Mouse (Mus musculus) midbrain, embryonic 11.5 days (tissue): Measurements from ENCODE around the gene Susd2. TPM values are rescaled to one million over a fixed set of nuclear protein-coding genes. Genes with fewer than 3 reads are reported as not detected.

Source experiments
- ATAC-seq: fragments of 200-750 bp; cut with Nextera tagmentation; 2 replicates; pipeline ENCODE4 v1.8.0; 2017; ENCODE audit warnings: moderate TSS enrichment, moderate library complexity; ENCODE audit not compliant: low FRiP score
- DNase-seq: peaks from one replicate; pipeline ENCODE4 v3.0.0; 2015; ENCODE audit warnings: low spot score; ENCODE audit errors: missing footprints
- H3K27ac ChIP-seq: fragments of 300-500 bp; sonication (generic); 2 replicates; pipeline ENCODE4 v1.5.1; 2014; ENCODE audit warnings: low read depth, low read length
- H3K27me3 ChIP-seq: fragments of 300-500 bp; sonication (generic); 2 replicates; pipeline ENCODE4 v1.6.1; 2014; ENCODE audit warnings: mild to moderate bottlenecking, low read length, moderate library complexity, mixed read lengths; ENCODE audit not compliant: control insufficient read depth, insufficient read depth
- H3K36me3 ChIP-seq: fragments of 300-500 bp; sonication (generic); 2 replicates; pipeline ENCODE4 v1.6.1; 2014; ENCODE audit warnings: mild to moderate bottlenecking, low read length, moderate library complexity, mixed read lengths; ENCODE audit not compliant: control insufficient read depth, insufficient read depth
- H3K4me1 ChIP-seq: fragments of 300-500 bp; sonication (generic); 2 replicates; pipeline ENCODE4 v1.6.1; 2014; ENCODE audit warnings: low read length; ENCODE audit not compliant: control insufficient read depth, insufficient read depth
- H3K4me2 ChIP-seq: fragments of 300-500 bp; sonication (generic); 2 replicates; pipeline ENCODE4 v1.6.1; 2014; ENCODE audit warnings: mild to moderate bottlenecking, moderate library complexity
- H3K4me3 ChIP-seq: fragments of 300-500 bp; sonication (generic); 2 replicates; pipeline ENCODE4 v1.5.1; 2014; ENCODE audit warnings: low read depth, low read length
- H3K9ac ChIP-seq: fragments of 300-500 bp; sonication (generic); 2 replicates; pipeline ENCODE4 v1.6.1; 2014; ENCODE audit warnings: low read length
- H3K9me3 ChIP-seq: fragments of 300-500 bp; sonication (generic); 2 replicates; pipeline ENCODE4 v1.6.1; 2016; ENCODE audit warnings: low read length; ENCODE audit not compliant: control insufficient read depth
- WGBS: fragments of 180-500 bp; shearing (Covaris S2); extraction: QIAGEN DNeasy Blood & Tissue Kit; methylation state at CpG from one replicate; pipeline ENCODE4 v1.1.7; 2014; 5-methylcytosine and 5-hydroxymethylcytosine counted together
- polyA plus RNA-seq: library from polyadenylated mRNA; unstranded; fragments of >200 nt; fragmentation: Nextera tagmentation; extraction: Ambion mirVana; gene quantifications from 2 replicates; pipeline ENCODE4 v1.2.1, GENCODE M21; 2014

Gene Susd2
- polyA plus RNA-seq, 1 experiment from 2014 or later, result 1.6 TPM

- Histone ChIP-seq H3K27me3 (no peaks in the 10 kb centered on the region; the same call in 1 of the 2 replicates), H3K9me3 (no peaks in the 10 kb centered on the region), H3K4me2 (no peak overlapping the region), H3K9ac (no peak overlapping the region), H3K36me3 (peaks cover 9% of the 10 kb centered on the region), H3K4me1 (peaks cover 3% of the 10 kb centered on the region), H3K27ac (no peak overlapping the region), H3K4me3 (no peak overlapping the region)
- ATAC-seq (no peak), DNase-seq (peak; percentile 79)
- 91% methylated on average over 3 of the region's 3 CpGs for WGBS
Measured at GRCm38 (mm10) chr10:75661876-75662275, 18.1 kb upstream of the Susd2 start.

- no peaks in the 10 kb centered on the region for H3K4me1 ChIP-seq
- H3K9me3 ChIP-seq, result no peaks in the 10 kb centered on the region
- WGBS, result 89% methylated on average over 6 of the region's 6 CpGs
- H3K27ac ChIP-seq, result no peak overlapping the region
- no peak overlapping the region for H3K9ac ChIP-seq
- DNase-seq (no peak), ATAC-seq (no peak)
- peaks cover 13% of the 10 kb centered on the region for H3K36me3 ChIP-seq
- H3K4me3 ChIP-seq, result no peak overlapping the region
- no peaks in the 10 kb centered on the region for H3K27me3 ChIP-seq
- no peak overlapping the region for H3K4me2 ChIP-seq
Measured at GRCm38 (mm10) chr10:75661381-75661780, 17.6 kb upstream of the Susd2 start.

- peaks cover 18% of the 10 kb centered on the region for H3K36me3 ChIP-seq
- WGBS, result 98% methylated on average over 7 of the region's 7 CpGs
Measured at GRCm38 (mm10) chr10:75657772-75658171, 14.0 kb upstream of the Susd2 start.

GRCm38 (mm10) chr10:75657165-75657564, 13.4 kb upstream of the Susd2 start:
- H3K9ac ChIP-seq, result no peak overlapping the region
- no peaks in the 10 kb centered on the region for H3K9me3 ChIP-seq
- WGBS, result 95% methylated on average over 5 of the region's 5 CpGs
- H3K4me2 ChIP-seq, result no peak overlapping the region
- H3K4me3 ChIP-seq, result no peak overlapping the region
- no peak overlapping the region for H3K27ac ChIP-seq
- H3K36me3 ChIP-seq, result peaks cover 23% of the 10 kb centered on the region
- DNase-seq, result no peak
- H3K4me1 ChIP-seq, result no peaks in the 10 kb centered on the region
- no peaks in the 10 kb centered on the region for H3K27me3 ChIP-seq
- no peak for ATAC-seq

More at GRCm38 (mm10) chr10:75657772-75658171, 14.0 kb upstream of the Susd2 start:
- DNase-seq (peak; percentile 26), ATAC-seq (no peak)
- Histone ChIP-seq H3K4me1 (no peaks in the 10 kb centered on the region), H3K4me2 (no peak overlapping the region), H3K4me3 (no peak overlapping the region), H3K27ac (no peak overlapping the region), H3K9ac (no peak overlapping the region), H3K27me3 (no peaks in the 10 kb centered on the region), H3K9me3 (no peaks in the 10 kb centered on the region)

GRCm38 (mm10) chr10:75654053-75654452, 10.2 kb upstream of the Susd2 start:
- H3K4me3 ChIP-seq, result no peak overlapping the region
- H3K27me3 ChIP-seq, result no peaks in the 10 kb centered on the region
- no peaks in the 10 kb centered on the region for H3K9me3 ChIP-seq
- no peaks in the 10 kb centered on the region for H3K4me1 ChIP-seq
- DNase-seq, result peak; percentile 37
- ATAC-seq, result no peak
- no peak overlapping the region for H3K27ac ChIP-seq
- WGBS, result 91% methylated on average over 4 of the region's 4 CpGs
- peaks cover 28% of the 10 kb centered on the region for H3K36me3 ChIP-seq
- H3K9ac ChIP-seq, result no peak overlapping the region
- no peak overlapping the region for H3K4me2 ChIP-seq

GRCm38 (mm10) chr10:75651381-75652068, 7.7 kb upstream of the Susd2 start:
- 97% methylated on average over 16 of the region's 16 CpGs for WGBS

GRCm38 (mm10) chr10:75650306-75650902, 6.6 kb upstream of the Susd2 start:
- H3K27ac ChIP-seq, result no peak overlapping the region
- no peaks in the 10 kb centered on the region for H3K4me1 ChIP-seq
- peaks cover 15% of the 10 kb centered on the region for H3K36me3 ChIP-seq
- H3K9ac ChIP-seq, result no peak overlapping the region
- no peaks in the 10 kb centered on the region for H3K27me3 ChIP-seq
- DNase-seq (peak; percentile 51), ATAC-seq (no peak)
- no peak overlapping the region for H3K4me2 ChIP-seq
- 93% methylated on average over 6 of the region's 6 CpGs for WGBS
- H3K4me3 ChIP-seq, result no peak overlapping the region
- H3K9me3 ChIP-seq, result no peaks in the 10 kb centered on the region

More at GRCm38 (mm10) chr10:75651381-75652068, 7.7 kb upstream of the Susd2 start:
- Histone ChIP-seq H3K9ac (no peak overlapping the region), H3K27ac (no peak overlapping the region), H3K4me3 (no peak overlapping the region), H3K27me3 (no peaks in the 10 kb centered on the region), H3K4me2 (no peak overlapping the region), H3K4me1 (no peaks in the 10 kb centered on the region), H3K36me3 (peaks cover 15% of the 10 kb centered on the region), H3K9me3 (no peaks in the 10 kb centered on the region)
- no peak for ATAC-seq
- peak; percentile 54 for DNase-seq

GRCm38 (mm10) chr10:75649406-75649995, 5.7 kb upstream of the Susd2 start:
- no peak for ATAC-seq
- Histone ChIP-seq H3K9ac (no peak overlapping the region), H3K4me2 (no peak overlapping the region), H3K4me1 (no peaks in the 10 kb centered on the region), H3K27ac (no peak overlapping the region), H3K9me3 (no peaks in the 10 kb centered on the region), H3K27me3 (no peaks in the 10 kb centered on the region), H3K4me3 (no peak overlapping the region), H3K36me3 (peaks cover 15% of the 10 kb centered on the region)
- peak; percentile 64 for DNase-seq
- WGBS, result 93% methylated on average over 4 of the region's 4 CpGs

- no peak for ATAC-seq
- WGBS, result 96% methylated on average over 7 of the region's 7 CpGs
- H3K27me3 ChIP-seq, result no peaks in the 10 kb centered on the region
Measured at GRCm38 (mm10) chr10:75649001-75649400, 5.2 kb upstream of the Susd2 start.

More at GRCm38 (mm10) chr10:75649001-75649400, 5.2 kb upstream of the Susd2 start:
- no peak overlapping the region for H3K9ac ChIP-seq
- H3K36me3 ChIP-seq, result peaks cover 15% of the 10 kb centered on the region
- H3K27ac ChIP-seq, result no peak overlapping the region
- no peak for DNase-seq
- H3K9me3 ChIP-seq, result no peaks in the 10 kb centered on the region
- H3K4me1 ChIP-seq, result peaks cover 3% of the 10 kb centered on the region; the same call in 1 of the 2 replicates
- no peak overlapping the region for H3K4me2 ChIP-seq
- no peak overlapping the region for H3K4me3 ChIP-seq
